15 mouse cellular contexts compared by ENCODE assay signal in genomic region chr10:84444396-84444795, GRCm38 (mm10). TPM values are rescaled to one million over a fixed set of nuclear protein-coding genes. Genes with fewer than 3 reads are reported as not detected.
A peak's percentile ranks its signal among the peaks of the same experiment; 100 is the strongest.
DNase-seq lines count a peak whose midpoint lies in the region; ATAC-seq and TF ChIP-seq lines count a peak whose summit lies in the region.
"Had no signal": no experiment of that assay in that cellular context is flagged by ENCODE, and none has a peak within 500 bp of the region (broad histone marks: within the 10 kb centered on the region; RNA-seq: fewer than 3 reads in every experiment).

No protein-coding gene starts in this region.

- H3K27ac ChIP-seq in forebrain, postnatal 0 days (ENCODE audit: low read depth, low read length) = no peak overlapping the region
- H3K27ac ChIP-seq in forebrain, embryonic 15.5 days (replicated peaks) = no peak overlapping the region
- H3K27ac ChIP-seq in left cerebral cortex, adult 2 months = no peak overlapping the region
- H3K27ac ChIP-seq: embryonic facial prominence, embryonic 15.5 days; forebrain, embryonic 12.5 days had no signal

- no peaks in the 10 kb centered on the region for H3K9me3 ChIP-seq in forebrain, postnatal 0 days (ENCODE audit: low read length)
- H3K9me3 ChIP-seq in forebrain, embryonic 15.5 days = no peaks in the 10 kb centered on the region
- H3K9me3 ChIP-seq in E14TG2a.4 (ENCODE audit: low read length) = no peaks in the 10 kb centered on the region
- H3K9me3 ChIP-seq: embryonic facial prominence, embryonic 15.5 days; forebrain, embryonic 12.5 days had no signal

- no peak for DNase-seq in forebrain, postnatal 0 days
- DNase-seq in left cerebral cortex, adult 2 months (ENCODE audit: extremely low spot score in 1 of 2, low spot score in 2 of 2) = no peak
- no peak for DNase-seq in left cerebral cortex, postnatal 36 days (ENCODE audit: low spot score in 2 of 2)
- no peak for DNase-seq in brain, embryonic 14.5 days (ENCODE audit: low read depth)
- no peak for DNase-seq in testis, postnatal 14 days (ENCODE audit: low spot score)
- no peak for DNase-seq in left cerebral cortex, adult 8-10 months (ENCODE audit: low spot score in 2 of 2)
- DNase-seq: heart, postnatal 14 days; lung, adult 18-20 months; spleen, adult 18-20 months; thymus, postnatal 25 days had no signal

- peak; percentile 43 for TF ChIP-seq CTCF in forebrain, postnatal 0 days (IDR thresholded peaks at IDR 0.05; ENCODE audit: low read depth)
- TF ChIP-seq CTCF in left cerebral cortex, adult 2 months (IDR thresholded peaks at IDR 0.05) = peak; percentile 8
- TF ChIP-seq CTCF in E14TG2a.4 (conservative IDR thresholded peaks at IDR 0.05; ENCODE audit: low read length) = peak; percentile 21
- TF ChIP-seq CTCF in brain, embryonic 14.5 days (IDR thresholded peaks at IDR 0.05; ENCODE audit: borderline replicate concordance, extremely low read depth, insufficient read depth, insufficient read length) = peak; percentile 22; the same call in 1 of the 2 replicates

- no peaks in the 10 kb centered on the region for H3K27me3 ChIP-seq in forebrain, postnatal 0 days (ENCODE audit: insufficient read depth, low read length)
- no peaks in the 10 kb centered on the region for H3K27me3 ChIP-seq in forebrain, embryonic 15.5 days
- H3K27me3 ChIP-seq in E14TG2a.4 (ENCODE audit: insufficient read depth, low read length) = peaks cover 23% of the 10 kb centered on the region
- H3K27me3 ChIP-seq: CH12.LX; embryonic facial prominence, embryonic 15.5 days; forebrain, embryonic 12.5 days had no signal

- H3K4me1 ChIP-seq in forebrain, postnatal 0 days (ENCODE audit: insufficient read depth) = peaks cover 12% of the 10 kb centered on the region
- peaks cover 33% of the 10 kb centered on the region for H3K4me1 ChIP-seq in forebrain, embryonic 15.5 days
- H3K4me1 ChIP-seq in E14TG2a.4 (replicated peaks; ENCODE audit: low read depth, low read length) = peaks cover 48% of the 10 kb centered on the region

- H3K36me3 ChIP-seq in forebrain, postnatal 0 days (ENCODE audit: insufficient read depth) = no peaks in the 10 kb centered on the region
- H3K36me3 ChIP-seq in forebrain, embryonic 15.5 days = no peaks in the 10 kb centered on the region
- H3K36me3 ChIP-seq in E14TG2a.4 (ENCODE audit: insufficient read depth, low read length) = no peaks in the 10 kb centered on the region
- H3K36me3 ChIP-seq: embryonic facial prominence, embryonic 15.5 days; forebrain, embryonic 12.5 days had no signal

- intact Hi-C loops in left cerebral cortex, adult 2 months (cut with DNase I) = no loop called here
- intact Hi-C loops in left cerebral cortex, postnatal 36 days (cut with DNase I) = loop anchor here (5.0 kb wide), 1 partner anchor 212 kb away; no protein-coding TSS in a partner anchor

- H3K4me2 ChIP-seq in forebrain, postnatal 0 days (ENCODE audit: low read depth) = no peak overlapping the region
- no peak overlapping the region for H3K4me2 ChIP-seq in forebrain, embryonic 15.5 days (replicated peaks)
- H3K4me2 ChIP-seq: embryonic facial prominence, embryonic 15.5 days; forebrain, embryonic 12.5 days had no signal

- H3K9ac ChIP-seq in forebrain, postnatal 0 days = no peak overlapping the region
- H3K9ac ChIP-seq in forebrain, embryonic 15.5 days (replicated peaks) = no peak overlapping the region
- H3K9ac ChIP-seq: embryonic facial prominence, embryonic 15.5 days; forebrain, embryonic 12.5 days had no signal

- TF ChIP-seq POLR2A in brain, embryonic 14.5 days (IDR thresholded peaks at IDR 0.05; ENCODE audit: borderline replicate concordance, extremely low read depth, insufficient read depth, insufficient read length, poor library complexity, severe bottlenecking) = no peak

- 82% methylated on average over 9 of the region's 9 CpGs for WGBS in forebrain, postnatal 0 days
- WGBS in forebrain, embryonic 15.5 days = 77% methylated on average over 9 of the region's 9 CpGs

- no peak overlapping the region for H3K4me3 ChIP-seq in forebrain, postnatal 0 days (ENCODE audit: low read depth, low read length)
- H3K4me3 ChIP-seq in forebrain, embryonic 15.5 days = no peak overlapping the region
- H3K4me3 ChIP-seq in left cerebral cortex, adult 2 months = no peak overlapping the region
- H3K4me3 ChIP-seq in E14TG2a.4 (replicated peaks; ENCODE audit: low read length) = no peak overlapping the region
- H3K4me3 ChIP-seq: embryonic facial prominence, embryonic 15.5 days; forebrain, embryonic 12.5 days had no signal

- no peak for ATAC-seq in forebrain, postnatal 0 days
- ATAC-seq in forebrain, embryonic 15.5 days (replicated peaks) = no peak

RNA-seq across cellular contexts. Expression of gene Nuak1, which starts 4.0 kb away (rescaled TPM):
- total RNA-seq in forebrain, postnatal 0 days (2014; rRNA removed) = 25.9 and 28.7 TPM in 2 replicates
- polyA plus RNA-seq in forebrain, postnatal 0 days (2015; fragmentation: Nextera tagmentation; extraction: Ambion mirVana) = 3.7 and 4.0 TPM in 2 replicates
- 11.6 and 12.6 TPM in 2 replicates for polyA plus RNA-seq in forebrain, embryonic 15.5 days (2015; fragmentation: Nextera tagmentation; extraction: Ambion mirVana)
- 10 to 100 TPM; 72.9 to 87.5 TPM for total RNA-seq in left cerebral cortex, adult 2 months (2021)
- 10 to 100 TPM; 69.3 to 69.7 TPM for total RNA-seq in left cerebral cortex, postnatal 36 days (2021)
- polyA plus RNA-seq in brain, embryonic 14.5 days (2012; rRNA removed) = 52.9 and 54.8 TPM in 2 replicates
- 10 to 100 TPM; 53.0 to 67.6 (median 60.4) TPM for total RNA-seq in left cerebral cortex, adult 8-10 months (2022)
